Mouse (Mus musculus) hindbrain, embryonic 16.5 days (tissue): ENCODE measurements around the gene 4933430I17Rik. TPM values are rescaled to one million over a fixed set of nuclear protein-coding genes. Genes with fewer than 3 reads are reported as not detected.
A peak's percentile ranks its signal among the peaks of the same experiment; 100 is the strongest.

ENCODE experiments used
- ATAC-seq: fragments of 200-750 bp; cut with Nextera tagmentation; 2 replicates; pipeline ENCODE4 v1.8.0; 2017; ENCODE audit warnings: moderate TSS enrichment, moderate library complexity
- H3K27ac ChIP-seq: fragments of 300-500 bp; sonication (generic); 2 replicates; pipeline ENCODE4 v1.5.1; 2014; ENCODE audit warnings: low read depth, mild to moderate bottlenecking, control low read depth, low read length, moderate library complexity
- H3K27me3 ChIP-seq: fragments of 300-500 bp; sonication (generic); replicated peaks from 2 replicates; pipeline ENCODE4 v1.6.1; 2014; ENCODE audit warnings: low read length; ENCODE audit not compliant: control insufficient read depth, insufficient read depth
- H3K36me3 ChIP-seq: fragments of 300-500 bp; sonication (generic); 2 replicates; pipeline ENCODE4 v1.6.1; 2014; ENCODE audit warnings: mild to moderate bottlenecking, low read length, moderate library complexity, mixed read lengths; ENCODE audit not compliant: control insufficient read depth, insufficient read depth
- H3K4me1 ChIP-seq: fragments of 300-500 bp; sonication (generic); 2 replicates; pipeline ENCODE4 v1.6.1; 2014; ENCODE audit warnings: low read depth, low read length; ENCODE audit not compliant: control insufficient read depth, insufficient read depth
- H3K4me2 ChIP-seq: fragments of 300-500 bp; sonication (generic); 2 replicates; pipeline ENCODE4 v1.6.1; 2014; ENCODE audit warnings: mild to moderate bottlenecking, low read length, control low read depth, moderate library complexity
- H3K4me3 ChIP-seq: fragments of 300-500 bp; sonication (generic); 2 replicates; pipeline ENCODE4 v1.5.1; 2014; ENCODE audit warnings: mild to moderate bottlenecking, low read length, control low read depth, moderate library complexity
- H3K9ac ChIP-seq: fragments of 300-500 bp; sonication (generic); 2 replicates; pipeline ENCODE4 v1.6.1; 2014; ENCODE audit warnings: low read depth, mild to moderate bottlenecking, control low read depth, low read length, moderate library complexity
- H3K9me3 ChIP-seq: fragments of 300-500 bp; sonication (generic); 2 replicates; pipeline ENCODE4 v1.6.1; 2014; ENCODE audit warnings: mild to moderate bottlenecking, low read length, moderate library complexity; ENCODE audit not compliant: control insufficient read depth
- WGBS: fragments of 180-500 bp; shearing (Covaris S2); extraction: QIAGEN DNeasy Blood & Tissue Kit; methylation state at CpG from one replicate; pipeline ENCODE4 v1.1.7; 2014; 5-methylcytosine and 5-hydroxymethylcytosine counted together
- polyA plus RNA-seq: library from polyadenylated mRNA; unstranded; fragments of >200 nt; fragmentation: Nextera tagmentation; extraction: Ambion mirVana; gene quantifications from 2 replicates; pipeline ENCODE4 v1.2.1, GENCODE M21; 2015

Gene 4933430I17Rik
- polyA plus RNA-seq, 1 experiment from 2014 or later, result 0.53 TPM

DNA sequence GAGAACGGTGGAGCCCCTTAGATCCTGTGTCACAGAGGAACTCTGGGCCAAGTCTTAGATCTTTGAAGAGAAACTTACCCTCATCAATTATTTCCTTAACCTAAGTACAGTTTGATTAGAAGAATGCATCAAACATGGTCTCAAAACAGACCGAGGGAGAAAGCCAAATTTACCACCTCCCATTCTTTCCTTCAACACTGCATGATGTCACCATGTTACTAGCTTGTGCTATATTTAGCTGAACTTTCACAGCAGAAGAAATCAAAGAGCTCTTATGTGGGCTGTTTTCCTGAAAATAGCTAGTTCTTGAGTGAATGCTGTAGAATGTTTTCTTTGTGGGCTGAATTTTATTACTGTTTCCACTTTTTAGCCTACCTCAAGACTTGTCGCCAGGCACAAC, 32.3 kb downstream of the 4933430I17Rik start:
- no peaks in the 10 kb centered on the region for H3K9me3 ChIP-seq
- H3K36me3 ChIP-seq, result no peaks in the 10 kb centered on the region
- 72% methylated on average over 3 of the region's 3 CpGs for WGBS
- no peak overlapping the region for H3K9ac ChIP-seq
- no peaks in the 10 kb centered on the region for H3K4me1 ChIP-seq
- ATAC-seq, result no peak
- H3K27ac ChIP-seq, result no peak overlapping the region
- H3K27me3 ChIP-seq, result no peaks in the 10 kb centered on the region
- no peak overlapping the region for H3K4me2 ChIP-seq
- H3K4me3 ChIP-seq, result no peak overlapping the region

DNA sequence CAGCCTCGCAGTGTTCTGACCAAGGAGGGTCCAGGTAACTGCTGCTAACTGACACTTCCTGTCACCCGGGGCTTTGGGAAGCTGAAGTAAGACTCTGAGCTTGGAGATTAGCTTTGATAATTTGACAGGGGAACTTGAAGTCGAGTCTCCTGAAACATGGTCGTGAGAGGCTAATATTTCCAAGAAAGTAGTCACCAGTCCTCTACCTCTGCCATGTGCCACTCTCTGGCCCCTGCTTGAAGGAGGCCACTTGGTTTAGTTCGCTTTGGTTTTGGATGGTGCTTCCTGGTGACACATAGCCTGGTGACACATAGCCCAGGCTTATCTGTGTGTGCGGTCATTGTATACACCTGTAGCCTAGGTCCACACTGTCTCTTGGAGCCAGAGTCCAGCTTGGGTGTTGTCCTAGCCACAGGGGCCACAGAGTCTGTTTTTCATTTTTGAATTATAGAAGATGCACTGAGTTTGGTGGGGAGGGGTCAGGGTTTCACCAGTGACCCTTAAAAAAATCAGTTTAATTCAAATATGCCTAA, 34.7 kb downstream of the 4933430I17Rik start, which contains the start of gene Rgs3:
Rgs3 (plus strand) TSS at position 51 of the 533 bp plus-strand sequence.
- no peak for ATAC-seq
- Histone ChIP-seq H3K36me3 (no peaks in the 10 kb centered on the region), H3K9me3 (no peaks in the 10 kb centered on the region), H3K27ac (no peak within 1 kb of the TSS), H3K4me2 (no peak within 1 kb of the TSS), H3K9ac (no peak within 1 kb of the TSS), H3K4me3 (no peak within 1 kb of the TSS), H3K27me3 (no peaks in the 10 kb centered on the region), H3K4me1 (no peaks in the 10 kb centered on the region)
- WGBS, result 67% methylated on average over 6 of the region's 6 CpGs

DNA sequence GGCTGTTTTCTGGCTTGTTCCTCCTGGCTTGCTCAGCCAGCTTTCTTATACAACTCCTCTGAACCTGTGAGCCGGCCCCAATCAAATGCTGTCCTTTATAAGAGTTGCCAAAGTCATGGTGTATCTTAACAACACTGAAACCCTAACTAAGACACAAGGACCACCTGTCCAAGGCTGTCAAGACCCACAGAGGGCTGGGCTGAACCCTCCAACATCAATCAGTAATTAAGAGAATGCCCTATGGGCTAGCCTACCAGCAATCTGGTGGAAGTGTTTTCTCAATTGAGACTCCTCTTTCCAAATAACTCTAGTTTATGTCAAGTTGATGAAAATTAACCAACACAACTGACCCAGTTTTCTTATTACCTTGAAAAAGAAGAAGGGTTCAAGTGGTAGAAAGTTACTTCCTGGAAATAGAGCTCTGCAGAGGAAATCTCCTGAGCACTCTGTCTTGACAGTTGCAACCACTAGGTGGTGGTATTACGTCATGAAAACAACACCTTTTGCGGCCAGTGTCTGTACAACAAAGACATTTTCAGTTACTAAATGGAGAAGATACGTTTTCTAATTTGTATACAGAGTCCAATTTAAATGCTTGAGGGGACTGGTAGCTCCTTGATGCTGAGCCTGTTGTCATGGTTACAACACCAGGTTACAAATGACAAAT, 35.9 kb downstream of the 4933430I17Rik start:
- H3K4me1 ChIP-seq, result no peaks in the 10 kb centered on the region
- H3K9me3 ChIP-seq, result no peaks in the 10 kb centered on the region
- no peak overlapping the region for H3K27ac ChIP-seq
- no peak overlapping the region; the same call in 1 of the 2 replicates for H3K9ac ChIP-seq
- no peak overlapping the region for H3K4me2 ChIP-seq
- H3K36me3 ChIP-seq, result no peaks in the 10 kb centered on the region
- no peaks in the 10 kb centered on the region for H3K27me3 ChIP-seq
- peak; percentile 85 for ATAC-seq
- no peak overlapping the region for H3K4me3 ChIP-seq
- 22% methylated on average over 4 of the region's 4 CpGs for WGBS

DNA sequence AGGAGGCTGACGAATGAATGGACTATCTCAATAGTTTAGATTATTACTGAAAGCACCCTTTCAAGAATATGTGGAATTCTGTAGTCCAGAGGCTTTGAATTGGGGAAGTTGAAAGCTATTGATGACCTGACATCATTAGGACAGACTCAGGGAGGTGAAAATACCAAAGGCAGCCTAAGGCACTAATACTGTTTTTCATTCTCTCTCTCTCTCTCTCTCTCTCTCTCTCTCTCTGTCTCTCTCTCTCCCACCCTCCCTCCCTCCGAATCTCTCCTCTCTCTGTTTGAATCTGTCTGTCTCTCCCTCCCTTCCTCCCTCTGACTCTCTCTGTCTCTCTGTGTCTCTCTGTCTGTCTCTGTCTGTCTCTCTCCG, 36.4 kb downstream of the 4933430I17Rik start:
- 46% methylated on average over 3 of the region's 3 CpGs for WGBS
- Histone ChIP-seq H3K36me3 (no peaks in the 10 kb centered on the region), H3K4me3 (no peak overlapping the region), H3K4me1 (no peaks in the 10 kb centered on the region), H3K27ac (no peak overlapping the region), H3K9ac (no peak overlapping the region; the same call in 1 of the 2 replicates), H3K9me3 (no peaks in the 10 kb centered on the region), H3K27me3 (no peaks in the 10 kb centered on the region), H3K4me2 (no peak overlapping the region)
- ATAC-seq, result no peak

DNA sequence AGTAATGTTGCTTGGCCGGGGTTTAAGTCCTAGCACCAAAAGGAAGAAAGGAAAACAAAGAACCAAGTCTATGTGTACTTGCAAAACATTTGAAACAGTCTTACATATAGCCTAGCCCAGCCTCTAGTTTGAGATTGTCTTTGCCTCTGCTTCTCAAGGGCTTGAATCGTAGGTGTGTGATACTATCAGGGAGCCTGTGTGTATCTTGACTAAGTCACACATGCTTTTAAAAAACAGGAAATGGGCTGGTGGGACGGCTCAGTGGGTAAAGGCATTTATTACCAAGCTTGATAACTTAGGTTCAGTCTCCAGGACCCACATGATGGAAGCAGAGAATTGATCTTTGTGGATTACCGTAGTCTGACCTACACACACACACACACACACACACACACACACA, 36.8 kb downstream of the 4933430I17Rik start:
- H3K9ac ChIP-seq, result no peak overlapping the region
- ATAC-seq, result 0 out of 2 replicates have a peak, but pooled peaks have one; percentile 22
- H3K4me2 ChIP-seq, result no peak overlapping the region
- H3K36me3 ChIP-seq, result no peaks in the 10 kb centered on the region
- no peaks in the 10 kb centered on the region for H3K4me1 ChIP-seq
- WGBS, result 76% methylated on average over 4 of the region's 4 CpGs
- H3K27ac ChIP-seq, result no peak overlapping the region
- H3K4me3 ChIP-seq, result no peak overlapping the region
- no peaks in the 10 kb centered on the region for H3K27me3 ChIP-seq
- no peaks in the 10 kb centered on the region for H3K9me3 ChIP-seq

DNA sequence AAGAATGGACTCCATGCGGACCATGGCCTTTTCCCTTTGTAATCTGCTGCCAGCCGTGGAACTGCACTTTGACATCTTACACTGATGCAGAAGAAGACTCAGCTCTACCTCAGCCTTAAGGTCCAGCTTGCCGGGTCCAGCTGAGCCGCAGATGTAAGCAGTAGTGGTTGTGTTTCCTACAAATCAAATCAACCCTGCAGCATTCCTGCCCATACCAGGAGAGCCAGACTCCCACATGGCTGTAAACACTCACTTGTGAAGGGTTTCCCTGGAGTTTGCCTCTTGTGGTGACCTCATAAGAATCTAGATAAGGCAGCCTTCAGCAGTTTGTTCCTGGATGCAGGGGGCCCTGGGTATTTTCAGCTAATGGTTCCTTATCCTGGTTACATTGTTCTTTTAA, 41.4 kb downstream of the 4933430I17Rik start:
- H3K4me2 ChIP-seq, result no peak overlapping the region
- H3K27me3 ChIP-seq, result no peaks in the 10 kb centered on the region
- no peak overlapping the region for H3K9ac ChIP-seq
- no peak for ATAC-seq
- no peaks in the 10 kb centered on the region for H3K9me3 ChIP-seq
- no peak overlapping the region for H3K4me3 ChIP-seq
- H3K36me3 ChIP-seq, result no peaks in the 10 kb centered on the region
- H3K4me1 ChIP-seq, result no peaks in the 10 kb centered on the region
- WGBS, result 91% methylated on average over 4 of the region's 4 CpGs
- H3K27ac ChIP-seq, result no peak overlapping the region

DNA sequence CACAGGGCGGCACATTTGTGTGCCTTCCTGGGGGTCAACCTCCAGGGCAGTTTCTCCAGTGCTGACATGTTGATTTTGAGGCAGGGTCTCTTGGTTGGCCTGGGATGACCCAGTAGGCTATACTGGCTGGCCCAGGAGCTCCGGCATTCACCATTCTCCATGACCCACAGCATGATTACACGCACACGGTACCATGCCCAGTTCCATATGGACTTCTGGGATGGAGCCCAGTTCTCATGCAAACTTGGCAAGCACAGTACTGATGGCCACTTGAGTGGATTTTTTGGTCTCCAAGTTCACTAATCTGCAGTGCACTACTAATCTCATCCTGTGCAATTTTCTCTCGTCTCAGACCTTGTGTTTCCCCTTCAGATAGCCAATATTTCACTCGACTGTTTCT, 42.5 kb downstream of the 4933430I17Rik start:
- WGBS, result 81% methylated on average over 6 of the region's 6 CpGs
- Histone ChIP-seq H3K27ac (no peak overlapping the region), H3K9me3 (no peaks in the 10 kb centered on the region), H3K36me3 (no peaks in the 10 kb centered on the region), H3K4me2 (no peak overlapping the region), H3K9ac (no peak overlapping the region), H3K4me3 (no peak overlapping the region), H3K27me3 (no peaks in the 10 kb centered on the region), H3K4me1 (no peaks in the 10 kb centered on the region)
- ATAC-seq, result no peak

DNA sequence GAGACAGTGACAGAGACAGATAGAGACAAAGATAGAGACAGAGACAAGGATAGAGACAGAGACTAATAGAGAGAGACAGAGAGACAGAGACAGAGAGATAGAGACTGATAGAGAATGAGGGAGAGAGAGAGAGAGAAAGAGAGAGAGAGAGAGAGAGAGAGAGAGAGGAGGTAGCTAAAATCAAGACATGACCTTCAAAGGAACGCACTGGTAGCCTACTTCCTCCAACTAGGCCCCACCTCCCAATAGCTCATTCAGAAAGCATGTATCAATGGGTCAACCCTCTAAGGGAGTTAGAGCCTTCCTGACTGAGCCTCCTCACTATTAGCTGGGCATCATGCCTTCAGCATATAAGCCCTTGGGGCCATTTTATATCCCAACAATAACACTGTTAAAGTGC, 43.2 kb downstream of the 4933430I17Rik start:
- no peak overlapping the region for H3K9ac ChIP-seq
- H3K36me3 ChIP-seq, result no peaks in the 10 kb centered on the region
- WGBS, result 91% methylated on average over 1 of the region's 1 CpGs
- H3K4me2 ChIP-seq, result no peak overlapping the region
- H3K4me1 ChIP-seq, result no peaks in the 10 kb centered on the region
- no peak for ATAC-seq
- no peak overlapping the region for H3K27ac ChIP-seq
- no peaks in the 10 kb centered on the region for H3K27me3 ChIP-seq
- H3K9me3 ChIP-seq, result no peaks in the 10 kb centered on the region
- no peak overlapping the region for H3K4me3 ChIP-seq

DNA sequence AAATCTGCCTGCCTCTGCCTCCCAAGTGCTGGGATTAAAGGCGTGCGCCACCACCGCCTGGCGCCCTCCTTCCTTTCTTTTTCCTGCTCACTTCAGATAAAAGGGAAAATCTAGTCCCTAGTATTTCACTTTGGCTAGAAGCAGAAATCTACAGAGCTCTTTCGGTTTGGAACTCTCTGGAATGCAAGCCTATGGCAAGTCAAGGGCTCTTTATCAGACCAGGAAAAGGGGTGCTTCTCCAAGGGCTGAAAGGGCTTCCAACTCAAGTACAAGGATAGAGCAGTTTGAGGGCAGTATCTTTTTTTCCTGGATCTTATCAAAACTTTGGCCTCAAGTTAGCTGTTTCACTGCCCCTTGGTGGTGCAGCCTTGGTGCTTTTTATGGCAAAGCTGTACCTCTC, 44.4 kb downstream of the 4933430I17Rik start:
- Histone ChIP-seq H3K27ac (no peak overlapping the region), H3K4me3 (no peak overlapping the region), H3K9ac (no peak overlapping the region), H3K4me1 (no peaks in the 10 kb centered on the region), H3K36me3 (no peaks in the 10 kb centered on the region), H3K4me2 (no peak overlapping the region), H3K9me3 (no peaks in the 10 kb centered on the region), H3K27me3 (no peaks in the 10 kb centered on the region)
- 93% methylated on average over 5 of the region's 5 CpGs for WGBS
- no peak for ATAC-seq
